24 mouse cellular contexts compared by ENCODE assay signal in the genomic region with DNA sequence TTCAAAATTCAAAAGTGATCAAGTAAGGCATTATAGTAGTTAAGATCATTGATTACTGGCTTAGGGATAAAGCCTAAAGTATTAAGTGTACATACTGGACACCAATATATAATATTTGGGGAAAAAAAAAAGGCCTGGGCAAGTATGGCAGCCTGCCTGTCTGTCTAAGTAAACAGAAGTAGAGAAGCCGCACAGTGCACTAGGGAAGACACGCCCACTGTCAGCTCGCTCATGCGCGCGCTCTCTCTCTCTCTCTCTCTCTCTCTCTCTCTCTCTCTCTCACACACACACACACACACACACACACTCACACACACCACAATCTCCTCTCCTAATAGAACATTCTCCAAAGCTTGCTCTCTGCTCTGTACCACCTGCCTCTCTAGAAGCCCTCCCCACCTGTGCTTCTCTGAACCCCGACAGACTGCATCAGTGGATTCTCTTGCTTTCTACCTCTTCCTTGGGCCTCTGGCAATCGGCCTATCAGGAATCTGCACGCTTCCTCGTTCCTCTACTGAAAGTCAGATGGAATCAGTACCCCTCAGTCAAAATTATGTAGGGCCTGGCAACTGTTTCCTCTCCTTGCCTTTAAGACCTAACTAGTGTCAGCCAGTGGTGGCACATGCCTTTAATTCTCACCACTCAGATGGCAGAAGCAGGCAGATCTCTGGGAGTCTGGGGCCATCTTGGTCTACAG. TPM values are rescaled to one million over a fixed set of nuclear protein-coding genes. Genes with fewer than 3 reads are reported as not detected.
DNase-seq lines count a peak whose midpoint lies in the region; ATAC-seq and TF ChIP-seq lines count a peak whose summit lies in the region.
"Had no signal": no experiment of that assay in that cellular context is flagged by ENCODE, and none has a peak within 500 bp of the region (broad histone marks: within the 10 kb centered on the region; RNA-seq: fewer than 3 reads in every experiment).

No protein-coding gene starts in this region.

- no peak overlapping the region for H3K4me2 ChIP-seq in intestine, embryonic 16.5 days (ENCODE audit: low read depth, low read length)
- no peak overlapping the region for H3K4me2 ChIP-seq in intestine, postnatal 0 days (replicated peaks; ENCODE audit: low read depth)
- no peak overlapping the region for H3K4me2 ChIP-seq in liver, embryonic 15.5 days
- H3K4me2 ChIP-seq: embryonic facial prominence, embryonic 13.5 days; forebrain, embryonic 15.5 days; midbrain, embryonic 15.5 days had no signal

- H3K27me3 ChIP-seq in intestine, embryonic 16.5 days (replicated peaks; ENCODE audit: control insufficient read depth, insufficient read depth, low read length) = no peaks in the 10 kb centered on the region
- H3K27me3 ChIP-seq in intestine, postnatal 0 days (replicated peaks; ENCODE audit: control insufficient read depth, insufficient read depth, low read length) = no peaks in the 10 kb centered on the region
- no peaks in the 10 kb centered on the region for H3K27me3 ChIP-seq in liver, embryonic 15.5 days
- H3K27me3 ChIP-seq: embryonic facial prominence, embryonic 13.5 days; forebrain, embryonic 15.5 days; midbrain, embryonic 15.5 days; Patski had no signal

- DNase-seq in 416B (ENCODE audit: low read depth) = peak; percentile 36
- no peak for DNase-seq in MN1 (ENCODE audit: low spot score)
- DNase-seq in frontal cortex, postnatal 25 days (ENCODE audit: low spot score in 2 of 2) = no peak
- no peak for DNase-seq in thymus, postnatal 14 days
- DNase-seq: adrenal gland, postnatal 14 days; B cell, adult 2 months; cerebellum, postnatal 10 days; heart, adult 2 months; heart, postnatal 4 days; kidney, adult 2 months; kidney, postnatal 10 days; right cerebral cortex, postnatal 25 days had no signal

- no peaks in the 10 kb centered on the region for H3K9me3 ChIP-seq in intestine, embryonic 16.5 days (ENCODE audit: control insufficient read depth, low read length)
- H3K9me3 ChIP-seq in intestine, postnatal 0 days (ENCODE audit: control insufficient read depth) = no peaks in the 10 kb centered on the region
- no peaks in the 10 kb centered on the region for H3K9me3 ChIP-seq in liver, embryonic 15.5 days (replicated peaks)
- H3K9me3 ChIP-seq: embryonic facial prominence, embryonic 13.5 days; forebrain, embryonic 15.5 days; midbrain, embryonic 15.5 days had no signal

- no peaks in the 10 kb centered on the region for H3K4me1 ChIP-seq in intestine, embryonic 16.5 days (ENCODE audit: control insufficient read depth, insufficient read depth, low read length)
- H3K4me1 ChIP-seq in intestine, postnatal 0 days (replicated peaks; ENCODE audit: control insufficient read depth, insufficient read depth, low read length) = no peaks in the 10 kb centered on the region
- no peaks in the 10 kb centered on the region for H3K4me1 ChIP-seq in liver, embryonic 15.5 days (replicated peaks)

- no peaks in the 10 kb centered on the region for H3K36me3 ChIP-seq in intestine, embryonic 16.5 days (ENCODE audit: control insufficient read depth, insufficient read depth, low read length)
- no peaks in the 10 kb centered on the region for H3K36me3 ChIP-seq in intestine, postnatal 0 days (ENCODE audit: control insufficient read depth, insufficient read depth)
- H3K36me3 ChIP-seq in liver, embryonic 15.5 days (replicated peaks) = no peaks in the 10 kb centered on the region
- H3K36me3 ChIP-seq: forebrain, embryonic 15.5 days had no signal

- peak; percentile 41; the same call in 1 of the 2 replicates for ATAC-seq in intestine, embryonic 16.5 days
- ATAC-seq in intestine, postnatal 0 days = no peak
- ATAC-seq in common myeloid progenitor, adult 5-6 weeks (replicated peaks; ENCODE audit: low read depth, poor library complexity, severe bottlenecking) = peak; percentile 91
- peak; percentile 28; the same call in 1 of the 2 replicates for ATAC-seq in liver, embryonic 15.5 days (ENCODE audit: insufficient read depth)
- ATAC-seq: forebrain, embryonic 15.5 days; midbrain, embryonic 15.5 days; Patski had no signal

- WGBS in intestine, embryonic 16.5 days = 62% methylated on average over 10 of the region's 10 CpGs
- WGBS in intestine, postnatal 0 days = 53% methylated on average over 10 of the region's 10 CpGs
- 44% methylated on average over 10 of the region's 10 CpGs for WGBS in liver, embryonic 15.5 days (ENCODE audit: insufficient replicate concordance)

- no peak overlapping the region for H3K27ac ChIP-seq in intestine, embryonic 16.5 days (ENCODE audit: low read length)
- H3K27ac ChIP-seq in intestine, postnatal 0 days (ENCODE audit: low read depth, low read length) = no peak overlapping the region
- no peak overlapping the region for H3K27ac ChIP-seq in liver, embryonic 15.5 days (replicated peaks)
- H3K27ac ChIP-seq: embryonic facial prominence, embryonic 13.5 days; forebrain, embryonic 15.5 days; heart, adult 2 months; layer of hippocampus, adult 2 months; macrophage; midbrain, embryonic 15.5 days; stomach, postnatal 0 days had no signal

- TF ChIP-seq CTCF in intestine, postnatal 0 days (IDR thresholded peaks at IDR 0.05; ENCODE audit: low read depth) = no peak

- no peak overlapping the region for H3K9ac ChIP-seq in intestine, embryonic 16.5 days (ENCODE audit: low read depth, low read length)
- no peak overlapping the region for H3K9ac ChIP-seq in intestine, postnatal 0 days (ENCODE audit: low read depth, low read length)
- no peak overlapping the region for H3K9ac ChIP-seq in liver, embryonic 15.5 days
- H3K9ac ChIP-seq: embryonic facial prominence, embryonic 13.5 days; forebrain, embryonic 15.5 days; midbrain, embryonic 15.5 days had no signal

- H3K4me3 ChIP-seq in intestine, embryonic 16.5 days (ENCODE audit: low read length) = no peak overlapping the region
- no peak overlapping the region for H3K4me3 ChIP-seq in intestine, postnatal 0 days (ENCODE audit: low read depth, low read length)
- no peak overlapping the region for H3K4me3 ChIP-seq in liver, embryonic 15.5 days (replicated peaks)
- H3K4me3 ChIP-seq: embryonic facial prominence, embryonic 13.5 days; forebrain, embryonic 15.5 days; heart, adult 2 months; layer of hippocampus, adult 2 months; midbrain, embryonic 15.5 days; myocyte had no signal

RNA-seq across cellular contexts. Expression of gene Fnbp1l, which starts 13.3 kb away (rescaled TPM):
- 26.3 and 29.6 TPM in 2 replicates for polyA plus RNA-seq in intestine, embryonic 16.5 days (2015; fragmentation: Nextera tagmentation; extraction: Ambion mirVana)
- polyA plus RNA-seq in intestine, postnatal 0 days (2015; fragmentation: Nextera tagmentation; extraction: Ambion mirVana) = 19.8 and 20.0 TPM in 2 replicates
- total RNA-seq in common myeloid progenitor, adult 5-6 weeks (2017) = 26.1 and 33.1 TPM in 2 replicates
- polyA plus RNA-seq in liver, embryonic 15.5 days (2015; fragmentation: Nextera tagmentation; extraction: Ambion mirVana) = 3.5 and 4.3 TPM in 2 replicates
